Mouse (Mus musculus) G1E (cell line): ENCODE results near the gene Ambra1.

Experiments used
- CTCF ChIP-seq: IDR thresholded peaks from 2 replicates; pipeline ENCODE4 v1.5.1; 2012; ENCODE audit warnings: low read depth, low read length, inconsistent platforms, mixed read lengths
- GATA1 ChIP-seq: IDR thresholded peaks from 2 replicates; pipeline ENCODE4 v1.6.1; 2012; ENCODE audit warnings: borderline replicate concordance, low read length, inconsistent platforms, mixed read lengths
- POLR2AphosphoS5 ChIP-seq: IDR thresholded peaks from 2 replicates; pipeline ENCODE4 v1.6.1; 2012; ENCODE audit warnings: low read depth, low read length, inconsistent platforms; ENCODE audit not compliant: insufficient replicate concordance

GRCm38 (mm10) chr2:91708361-91708760 is 21.6 kb upstream of the Ambra1 start:
- TF ChIP-seq CTCF: no peak
- no peak for TF ChIP-seq GATA1
- no peak for TF ChIP-seq POLR2AphosphoS5
